Mouse (Mus musculus) intestine, embryonic 16.5 days (tissue): ENCODE data around the gene Hyal1. TPM values are rescaled to one million over a fixed set of nuclear protein-coding genes. Genes with fewer than 3 reads are reported as not detected.

Experiments
- ATAC-seq: fragments of 200-750 bp; cut with Nextera tagmentation; 2 replicates; pipeline ENCODE4 v1.8.0; 2017; ENCODE audit warnings: moderate TSS enrichment, moderate library complexity
- H3K27ac ChIP-seq: fragments of 300-500 bp; sonication (generic); 2 replicates; pipeline ENCODE4 v1.5.1; 2014; ENCODE audit warnings: mild to moderate bottlenecking, low read length
- H3K27me3 ChIP-seq: fragments of 300-500 bp; sonication (generic); replicated peaks from 2 replicates; pipeline ENCODE4 v1.6.1; 2014; ENCODE audit warnings: low read length, control low read depth, mixed read lengths; ENCODE audit not compliant: control insufficient read depth, insufficient read depth
- H3K36me3 ChIP-seq: fragments of 300-500 bp; sonication (generic); 2 replicates; pipeline ENCODE4 v1.6.1; 2014; ENCODE audit warnings: low read length, control low read depth; ENCODE audit not compliant: control insufficient read depth, insufficient read depth
- H3K4me1 ChIP-seq: fragments of 300-500 bp; sonication (generic); 2 replicates; pipeline ENCODE4 v1.6.1; 2014; ENCODE audit warnings: low read length, control low read depth, mixed read lengths; ENCODE audit not compliant: control insufficient read depth, insufficient read depth
- H3K4me2 ChIP-seq: fragments of 300-500 bp; sonication (generic); 2 replicates; pipeline ENCODE4 v1.6.1; 2014; ENCODE audit warnings: low read depth, low read length, control low read depth
- H3K4me3 ChIP-seq: fragments of 300-500 bp; sonication (generic); 2 replicates; pipeline ENCODE4 v1.5.1; 2014; ENCODE audit warnings: mild to moderate bottlenecking, low read length
- H3K9ac ChIP-seq: fragments of 300-500 bp; sonication (generic); 2 replicates; pipeline ENCODE4 v1.6.1; 2014; ENCODE audit warnings: low read depth, low read length
- H3K9me3 ChIP-seq: fragments of 300-500 bp; sonication (generic); 2 replicates; pipeline ENCODE4 v1.6.1; 2016; ENCODE audit warnings: low read length, control low read depth; ENCODE audit not compliant: control insufficient read depth
- WGBS: fragments of 180-500 bp; shearing (Covaris S2); extraction: QIAGEN DNeasy Blood & Tissue Kit; methylation state at CpG from one replicate; pipeline ENCODE4 v1.1.7; 2014; 5-methylcytosine and 5-hydroxymethylcytosine counted together
- polyA plus RNA-seq: library from polyadenylated mRNA; unstranded; fragments of >200 nt; fragmentation: Nextera tagmentation; extraction: Ambion mirVana; gene quantifications from 2 replicates; pipeline ENCODE4 v1.2.1, GENCODE M21; 2015

Hyal1 gene
- polyA plus RNA-seq, 1 experiment from 2014 or later = 5.8 TPM

DNA sequence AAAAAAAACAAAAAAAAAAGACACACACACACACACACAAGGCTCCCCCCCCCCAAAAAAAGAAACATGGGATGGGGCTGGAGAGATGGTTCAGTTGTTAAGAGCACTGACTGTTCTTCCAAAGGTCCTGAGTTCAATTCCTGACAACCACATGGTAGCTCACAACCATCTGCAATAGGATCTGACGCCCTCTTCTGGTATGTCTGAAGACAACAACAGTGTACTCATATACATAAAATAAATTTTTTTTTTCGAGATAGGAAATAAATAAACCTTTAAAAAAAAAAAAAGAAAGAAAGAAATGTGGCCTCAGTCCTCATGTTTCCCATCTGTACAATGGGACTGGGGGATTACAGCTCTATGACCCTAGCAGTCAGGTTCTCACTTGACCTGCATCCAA, 40.7 kb downstream of the Hyal1 start:
- 85% methylated on average over 2 of the region's 2 CpGs for WGBS
- Histone ChIP-seq H3K9ac (no peak overlapping the region), H3K36me3 (peaks cover 28% of the 10 kb centered on the region)

DNA sequence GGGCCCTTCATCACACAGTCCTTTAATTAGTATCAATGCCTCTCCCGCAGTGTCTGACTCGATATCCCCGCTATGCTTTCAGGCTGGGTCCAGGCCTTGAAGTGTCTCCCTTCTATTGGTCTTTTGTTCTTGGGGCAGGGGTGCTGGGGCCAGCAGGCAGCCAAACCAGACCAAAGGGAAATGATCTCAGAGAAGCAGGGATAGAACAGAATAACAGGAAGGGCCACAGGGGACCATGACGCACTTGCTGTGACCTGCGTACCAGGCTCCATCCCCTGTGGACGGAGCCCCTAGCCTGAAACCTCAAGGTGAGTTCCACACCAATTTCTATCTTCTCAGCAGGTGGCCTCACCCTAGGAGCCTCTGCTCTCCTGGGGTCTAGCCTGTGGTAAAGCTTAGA, 41.4 kb downstream of the Hyal1 start:
- no peak overlapping the region for H3K4me2 ChIP-seq
- H3K4me1 ChIP-seq = peaks cover 35% of the 10 kb centered on the region
- ATAC-seq = no peak
- H3K36me3 ChIP-seq = peaks cover 29% of the 10 kb centered on the region
- H3K9ac ChIP-seq = peak overlapping the region; percentile 55
- H3K4me3 ChIP-seq = no peak overlapping the region
- H3K9me3 ChIP-seq = no peaks in the 10 kb centered on the region
- WGBS = 92% methylated on average over 6 of the region's 6 CpGs
- peak overlapping the region; percentile 95 for H3K27ac ChIP-seq
- no peaks in the 10 kb centered on the region for H3K27me3 ChIP-seq

More for the DNA sequence above, 40.7 kb downstream of the Hyal1 start:
- Histone ChIP-seq H3K4me3 (no peak overlapping the region), H3K4me2 (no peak overlapping the region), H3K9me3 (no peaks in the 10 kb centered on the region), H3K27me3 (no peaks in the 10 kb centered on the region), H3K4me1 (peaks cover 37% of the 10 kb centered on the region), H3K27ac (no peak overlapping the region)
- no peak for ATAC-seq

DNA sequence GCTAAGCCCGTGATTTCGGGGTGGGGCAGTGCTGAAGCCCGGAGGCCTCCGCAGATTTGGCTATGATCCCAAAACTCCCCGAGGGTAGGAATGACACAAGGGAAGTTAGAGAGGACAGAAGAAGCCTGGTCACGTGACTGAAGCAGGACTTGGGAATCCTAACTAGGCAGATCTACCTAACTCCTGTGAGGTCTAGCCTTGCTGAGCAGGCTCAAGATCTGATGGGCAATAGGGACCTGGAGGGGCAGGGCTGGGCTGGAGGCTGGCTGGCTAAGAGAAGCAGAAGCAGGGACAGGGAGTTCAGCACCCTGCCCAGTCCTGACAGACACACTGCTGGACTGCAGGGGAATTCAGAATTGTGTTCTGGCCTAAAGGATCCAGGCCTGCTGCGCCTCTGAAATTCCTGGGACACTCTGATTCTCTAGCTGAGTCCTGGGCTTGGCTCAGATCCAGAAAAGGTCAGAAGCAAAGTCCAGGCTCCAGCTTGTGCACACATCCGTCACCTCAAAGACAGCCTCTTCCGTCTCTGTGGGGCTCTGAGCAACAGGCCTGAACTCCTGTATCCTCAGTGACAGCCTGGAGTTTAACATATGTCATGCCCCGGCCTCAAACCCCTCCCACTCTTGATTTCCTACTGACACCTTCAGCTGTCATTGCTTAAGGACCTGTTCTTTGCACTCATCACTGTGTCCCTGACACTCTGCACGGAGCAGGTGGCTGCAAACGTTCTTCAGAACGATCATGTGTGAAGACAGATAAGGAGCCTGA, 42.2 kb downstream of the Hyal1 start:
- no peaks in the 10 kb centered on the region for H3K9me3 ChIP-seq
- no peak overlapping the region for H3K4me3 ChIP-seq
- peak overlapping the region; percentile 55 for H3K9ac ChIP-seq
- ATAC-seq = peak; percentile 92
- no peaks in the 10 kb centered on the region for H3K27me3 ChIP-seq
- peaks cover 33% of the 10 kb centered on the region for H3K4me1 ChIP-seq
- WGBS = 24% methylated on average over 13 of the region's 13 CpGs
- H3K27ac ChIP-seq = peak overlapping the region; percentile 95
- H3K36me3 ChIP-seq = peaks cover 29% of the 10 kb centered on the region
- 0 out of 2 replicates have a peak overlapping the region, but pooled peaks have one; percentile 13 for H3K4me2 ChIP-seq

DNA sequence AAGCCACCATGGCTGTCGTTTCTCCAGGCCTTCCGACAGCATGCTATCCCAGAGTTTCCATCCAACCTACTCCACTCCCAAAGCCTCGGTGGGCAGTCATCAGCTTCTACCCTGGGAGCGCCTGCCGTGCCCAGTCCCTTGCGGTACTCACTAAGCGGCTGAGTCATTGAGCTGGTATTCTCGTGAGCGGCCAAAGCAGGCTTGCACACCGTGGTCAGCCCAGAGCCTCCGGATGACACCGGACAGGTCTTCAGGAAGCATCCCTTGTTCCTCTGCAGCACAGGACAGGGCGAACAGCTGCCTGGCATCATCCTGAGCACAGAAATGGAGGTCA, 42.8 kb downstream of the Hyal1 start:
- peak overlapping the region; percentile 48 for H3K9ac ChIP-seq
- 64% methylated on average over 13 of the region's 13 CpGs for WGBS

GRCm38 (mm10) chr9:107620954-107621353, 44.2 kb downstream of the Hyal1 start:
- peaks cover 23% of the 10 kb centered on the region for H3K36me3 ChIP-seq
- peak overlapping the region; percentile 32; the same call in 1 of the 2 replicates for H3K9ac ChIP-seq
- no peak overlapping the region for H3K4me3 ChIP-seq
- peaks cover 49% of the 10 kb centered on the region for H3K4me1 ChIP-seq
- no peak for ATAC-seq
- H3K27ac ChIP-seq = no peak overlapping the region
- no peak overlapping the region for H3K4me2 ChIP-seq
- no peaks in the 10 kb centered on the region for H3K27me3 ChIP-seq
- H3K9me3 ChIP-seq = no peaks in the 10 kb centered on the region

More for the DNA sequence above, 42.8 kb downstream of the Hyal1 start:
- Histone ChIP-seq H3K36me3 (peaks cover 28% of the 10 kb centered on the region), H3K27ac (peak overlapping the region; percentile 95), H3K4me1 (peaks cover 37% of the 10 kb centered on the region), H3K4me2 (0 out of 2 replicates have a peak overlapping the region, but pooled peaks have one; percentile 4), H3K9me3 (no peaks in the 10 kb centered on the region), H3K4me3 (no peak overlapping the region), H3K27me3 (no peaks in the 10 kb centered on the region)
- ATAC-seq = no peak; the same call in none of the 2 replicates

GRCm38 (mm10) chr9:107624539-107624938, 47.8 kb downstream of the Hyal1 start:
- Histone ChIP-seq H3K36me3 (peaks cover 22% of the 10 kb centered on the region), H3K9ac (peak overlapping the region; percentile 48; the same call in 1 of the 2 replicates), H3K4me1 (peaks cover 67% of the 10 kb centered on the region), H3K4me2 (no peak overlapping the region), H3K27ac (peak overlapping the region; percentile 59), H3K27me3 (no peaks in the 10 kb centered on the region), H3K9me3 (no peaks in the 10 kb centered on the region), H3K4me3 (no peak overlapping the region)
- WGBS = 68% methylated on average over 5 of the region's 5 CpGs
- no peak for ATAC-seq

GRCm38 (mm10) chr9:107624951-107625350, 48.2 kb downstream of the Hyal1 start:
- peaks cover 19% of the 10 kb centered on the region for H3K36me3 ChIP-seq
- WGBS = 81% methylated on average over 3 of the region's 3 CpGs
- H3K4me1 ChIP-seq = peaks cover 67% of the 10 kb centered on the region
- no peaks in the 10 kb centered on the region for H3K27me3 ChIP-seq
- H3K9ac ChIP-seq = peak overlapping the region; percentile 48
- no peak for ATAC-seq
- no peaks in the 10 kb centered on the region for H3K9me3 ChIP-seq
- H3K4me3 ChIP-seq = no peak overlapping the region
- H3K27ac ChIP-seq = peak overlapping the region; percentile 59
- H3K4me2 ChIP-seq = no peak overlapping the region

DNA sequence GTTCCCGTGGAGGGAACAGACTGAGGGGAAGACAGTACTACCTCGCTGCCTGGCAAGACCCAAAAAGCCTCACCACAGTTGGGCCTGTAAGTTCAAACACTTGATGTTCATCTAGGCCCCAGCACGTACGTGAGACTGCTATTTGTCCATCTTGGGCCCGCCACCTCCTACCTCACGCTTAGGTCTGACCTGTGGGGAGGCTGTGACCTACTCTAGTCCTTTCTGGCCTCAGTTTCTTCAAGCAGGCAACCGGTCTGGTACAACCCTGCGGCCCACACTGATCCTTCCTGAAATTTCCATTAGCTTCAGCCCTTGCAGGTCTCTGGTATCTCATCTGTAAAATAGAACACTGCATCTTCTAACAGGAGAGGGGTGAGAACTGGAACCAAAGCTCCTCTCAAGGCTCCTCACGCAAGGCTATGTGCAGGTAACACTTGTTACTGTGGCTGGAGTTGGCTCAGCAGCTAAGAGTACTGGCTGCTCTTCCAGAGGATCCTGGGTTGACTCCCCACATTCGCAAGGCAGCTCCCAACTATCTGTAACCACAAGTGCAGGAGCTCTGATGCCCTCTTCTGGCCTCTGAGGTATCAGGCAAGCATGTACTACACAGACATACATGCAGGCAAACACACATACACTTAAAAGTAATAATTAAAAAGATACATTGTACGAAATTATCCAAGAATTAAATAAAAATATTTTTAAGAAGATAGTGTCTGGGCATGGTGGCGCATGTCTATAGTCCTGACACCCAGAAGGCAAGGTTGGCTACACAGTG, 48.8 kb downstream of the Hyal1 start:
- Histone ChIP-seq H3K9ac (peak overlapping the region; percentile 48), H3K36me3 (peaks cover 14% of the 10 kb centered on the region), H3K4me3 (no peak overlapping the region), H3K4me2 (no peak overlapping the region), H3K9me3 (no peaks in the 10 kb centered on the region), H3K4me1 (peaks cover 67% of the 10 kb centered on the region), H3K27ac (peak overlapping the region; percentile 59), H3K27me3 (no peaks in the 10 kb centered on the region)
- ATAC-seq = no peak
- WGBS = 90% methylated on average over 12 of the region's 12 CpGs

GRCm38 (mm10) chr9:107626158-107626843, 49.6 kb downstream of the Hyal1 start:
- H3K4me2 ChIP-seq = peak overlapping the region; percentile 20; the same call in 1 of the 2 replicates
- peak; percentile 10 for ATAC-seq
- H3K27me3 ChIP-seq = no peaks in the 10 kb centered on the region
- H3K4me3 ChIP-seq = 0 out of 2 replicates have a peak overlapping the region, but pooled peaks have one; percentile 6
- no peaks in the 10 kb centered on the region for H3K9me3 ChIP-seq
- H3K9ac ChIP-seq = peak overlapping the region; percentile 64
- peak overlapping the region; percentile 84 for H3K27ac ChIP-seq
- H3K36me3 ChIP-seq = peaks cover 14% of the 10 kb centered on the region
- 47% methylated on average over 15 of the region's 15 CpGs for WGBS
- peaks cover 69% of the 10 kb centered on the region for H3K4me1 ChIP-seq
